Mouse (Mus musculus): Measurements from ENCODE around the gene Hoxc8. TPM values are rescaled to one million over a fixed set of nuclear protein-coding genes. Genes with fewer than 3 reads are reported as not detected.

Gene Hoxc8
- 10 to 100 TPM; 30.8 to 34.8 TPM for total RNA-seq (2021)
- long read RNA-seq, experiment 1, transcript Hoxc8-201 (2 exons, 1,868 nt) = major isoform, 23 of 25 reads
- long read RNA-seq, experiment 1, partial matches to known transcripts = 0 of 25 reads
- long read RNA-seq, experiment 1, other reads (novel, unspliced or antisense) = 0 of 25 reads
- long read RNA-seq, experiment 2, transcript Hoxc8-202 (1 exons, 2,223 nt) = minor isoform, 6 of 36 reads
- long read RNA-seq, experiment 2, transcript Hoxc8-201 (2 exons, 1,868 nt) = major isoform, 30 of 36 reads
- long read RNA-seq, experiment 2, partial matches to known transcripts = 0 of 36 reads
- long read RNA-seq, experiment 2, other reads (novel, unspliced or antisense) = 0 of 36 reads

DNA sequence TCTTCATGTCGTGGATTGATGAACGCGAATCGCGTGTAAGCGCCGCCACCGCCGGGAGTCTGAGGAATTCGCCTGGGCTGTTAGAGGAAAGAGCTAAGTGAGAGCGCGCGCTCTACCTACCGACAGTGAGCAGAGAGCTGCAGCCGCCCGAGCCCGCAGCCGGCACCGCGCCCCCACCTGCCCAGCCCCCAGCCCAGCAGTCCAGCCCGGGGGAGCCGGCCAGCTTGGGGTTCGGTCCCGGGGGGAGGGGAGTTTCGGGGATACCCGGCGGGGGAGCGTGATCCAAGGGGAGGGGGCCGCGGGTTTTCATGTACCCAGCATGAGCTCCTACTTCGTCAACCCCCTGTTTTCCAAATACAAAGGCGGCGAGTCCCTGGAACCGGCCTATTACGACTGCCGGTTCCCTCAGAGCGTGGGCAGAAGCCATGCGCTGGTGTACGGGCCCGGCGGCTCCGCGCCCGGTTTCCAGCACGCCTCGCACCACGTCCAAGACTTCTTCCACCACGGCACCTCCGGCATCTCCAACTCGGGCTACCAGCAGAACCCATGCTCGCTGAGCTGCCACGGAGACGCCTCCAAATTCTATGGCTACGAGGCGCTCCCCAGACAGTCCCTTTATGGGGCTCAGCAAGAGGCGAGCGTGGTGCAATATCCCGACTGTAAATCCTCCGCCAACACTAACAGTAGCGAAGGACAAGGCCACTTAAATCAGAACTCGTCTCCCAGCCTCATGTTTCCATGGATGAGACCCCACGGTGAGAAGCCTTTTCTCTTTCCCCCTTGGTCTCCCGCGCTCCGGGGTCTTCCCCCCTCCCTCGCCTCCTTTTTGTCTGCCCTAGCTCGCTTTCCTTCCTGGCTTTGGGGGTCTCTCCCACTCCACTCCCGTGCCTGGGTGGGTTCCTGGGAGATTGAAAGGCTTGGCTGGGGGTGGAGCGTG is at the start of gene Hoxc8:
Hoxc8 (plus strand) TSS at position 147 of the 937 bp plus-strand sequence.
- DNase-seq (ENCODE audit: low spot score in 2 of 2) = peak; percentile 56 to 57

DNA sequence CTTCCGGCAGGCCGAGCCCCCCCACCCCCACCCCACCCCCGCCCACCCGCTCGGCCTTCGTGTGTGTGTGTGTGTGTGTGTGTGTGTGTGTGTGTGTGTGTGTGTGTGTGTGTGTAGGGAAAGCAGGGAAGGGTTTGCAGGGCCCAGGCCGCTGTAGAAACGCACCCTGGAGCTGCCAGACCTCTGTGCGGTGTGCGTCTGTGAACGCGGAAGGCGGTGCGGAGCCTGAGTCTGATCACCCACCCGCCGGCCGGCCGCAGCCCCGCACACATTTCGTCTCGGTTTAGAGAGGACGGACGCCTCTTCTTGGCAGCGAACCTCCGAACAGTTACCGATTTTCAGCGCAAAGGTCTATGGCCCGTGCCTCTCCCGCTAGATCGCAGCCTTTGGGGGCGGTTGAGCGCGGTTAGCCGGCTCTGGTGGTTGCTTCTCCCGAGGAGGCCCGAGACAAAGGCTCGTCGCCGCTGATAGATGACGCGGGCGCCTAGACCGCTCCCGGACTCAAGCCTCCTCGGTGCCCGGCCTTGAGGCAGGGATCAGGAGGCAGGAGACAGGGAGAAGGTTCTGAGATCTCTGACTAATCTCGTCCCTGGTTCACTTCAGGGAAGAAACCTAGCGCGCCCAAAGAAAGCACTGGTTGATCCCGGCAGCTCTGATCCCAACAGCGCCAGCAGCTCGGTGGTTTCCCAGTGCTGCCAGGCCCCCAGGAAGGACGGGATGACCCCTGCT is 47.5 kb upstream of the Hoxc8 start:
- no peak for DNase-seq (ENCODE audit: low spot score in 2 of 2)

DNA sequence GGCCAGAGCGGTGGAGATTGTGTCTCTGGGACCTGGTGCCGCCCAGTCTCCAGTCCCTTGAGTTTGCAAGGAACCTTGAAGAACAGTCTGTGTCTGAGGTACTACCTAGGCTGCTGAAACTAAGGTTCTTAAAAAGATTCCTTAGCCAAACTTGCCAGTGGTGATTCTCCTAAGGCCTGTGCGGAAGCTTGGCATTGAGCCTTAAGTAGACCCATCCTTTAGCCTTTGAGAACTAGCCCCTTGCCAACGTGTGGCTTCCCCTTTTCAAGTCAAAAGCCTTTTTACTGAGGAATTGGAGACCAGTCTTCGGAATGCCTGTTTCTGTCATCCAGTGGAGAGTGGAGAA is 47.0 kb upstream of the Hoxc8 start:
- no peak for DNase-seq (ENCODE audit: low spot score in 2 of 2)

DNA sequence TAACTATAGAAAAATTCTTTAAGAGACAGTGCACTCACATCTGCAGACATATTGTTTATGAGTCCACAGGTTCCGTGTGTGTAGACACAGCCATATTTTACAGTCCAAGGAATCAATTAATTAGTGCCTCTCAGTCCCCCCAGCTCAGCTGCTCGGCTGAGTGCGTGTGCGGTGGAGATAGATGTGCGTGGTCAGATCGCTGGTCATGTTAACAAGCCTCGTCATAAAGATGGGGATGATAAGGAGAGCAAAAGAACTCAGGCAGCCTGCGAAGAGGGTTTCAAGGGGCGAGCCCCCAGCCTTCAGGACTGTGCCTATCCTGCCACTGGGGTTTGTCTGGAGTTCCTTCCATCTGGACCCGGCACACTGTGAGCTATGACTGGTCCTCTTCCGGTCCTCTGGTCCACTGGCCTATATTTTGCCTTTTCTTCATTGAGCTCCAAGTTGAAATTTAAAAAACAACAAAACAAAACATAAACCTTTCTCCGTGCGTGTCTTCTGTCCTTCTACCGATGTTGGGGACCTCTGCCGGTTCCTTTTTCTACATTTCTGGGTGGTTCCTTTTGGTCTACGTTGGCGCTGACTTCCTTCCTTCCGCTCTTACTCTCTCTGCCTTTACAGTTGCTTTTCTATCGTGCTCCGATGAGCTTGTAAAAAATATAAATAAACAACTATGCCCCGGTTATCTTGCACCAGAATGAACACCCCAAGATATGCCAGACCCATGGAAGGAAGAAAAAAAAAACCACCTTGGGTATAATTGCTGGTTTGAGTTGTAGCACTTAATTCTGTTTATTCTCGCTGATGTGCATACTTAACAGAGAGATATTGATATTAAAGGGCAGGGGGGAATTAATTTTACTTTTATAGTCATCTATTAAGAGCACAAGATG is 45.0 kb upstream of the Hoxc8 start:
- DNase-seq (ENCODE audit: low spot score in 2 of 2) = no peak

DNA sequence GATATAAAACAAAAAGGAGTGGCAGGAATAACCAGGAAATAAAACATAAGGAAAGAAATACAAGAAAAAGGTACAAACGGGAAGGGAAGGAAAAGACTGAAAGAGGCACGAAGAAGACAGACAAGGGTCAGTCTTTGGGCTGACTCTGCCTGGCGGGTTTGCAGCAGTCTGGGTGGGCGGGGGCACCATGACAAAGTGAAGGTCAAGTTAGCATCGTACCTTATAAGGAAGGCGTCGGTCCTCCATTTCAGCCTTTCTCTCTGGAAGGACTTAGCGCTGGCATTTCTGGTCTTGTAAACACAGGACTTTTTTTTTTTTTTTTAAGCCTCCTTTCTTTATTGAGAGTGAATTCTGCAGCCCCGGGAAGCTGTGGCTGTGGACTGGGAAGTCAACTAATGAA is 43.1 kb upstream of the Hoxc8 start:
- DNase-seq (ENCODE audit: low spot score in 2 of 2) = no peak

DNA sequence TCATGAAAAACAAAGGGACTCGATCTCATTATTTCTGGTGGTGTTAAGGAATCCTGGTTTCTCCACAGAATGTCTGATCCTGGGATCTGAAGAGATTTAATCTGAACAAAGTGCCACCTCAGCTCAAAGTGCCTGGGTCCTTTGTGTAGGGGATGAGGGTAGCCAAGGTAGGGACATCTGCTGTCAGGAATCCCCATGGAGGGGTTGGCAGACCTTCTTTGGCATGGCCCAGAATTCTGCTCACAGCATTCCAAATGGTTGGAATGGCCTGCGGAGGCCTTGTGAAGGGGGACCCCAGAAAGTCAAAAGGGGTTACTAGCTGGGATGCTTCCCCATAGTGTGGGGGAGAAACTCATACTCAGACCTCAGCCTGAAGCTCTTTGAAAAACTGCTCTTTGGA is 41.6 kb upstream of the Hoxc8 start:
- DNase-seq (ENCODE audit: low spot score in 2 of 2) = no peak

DNA sequence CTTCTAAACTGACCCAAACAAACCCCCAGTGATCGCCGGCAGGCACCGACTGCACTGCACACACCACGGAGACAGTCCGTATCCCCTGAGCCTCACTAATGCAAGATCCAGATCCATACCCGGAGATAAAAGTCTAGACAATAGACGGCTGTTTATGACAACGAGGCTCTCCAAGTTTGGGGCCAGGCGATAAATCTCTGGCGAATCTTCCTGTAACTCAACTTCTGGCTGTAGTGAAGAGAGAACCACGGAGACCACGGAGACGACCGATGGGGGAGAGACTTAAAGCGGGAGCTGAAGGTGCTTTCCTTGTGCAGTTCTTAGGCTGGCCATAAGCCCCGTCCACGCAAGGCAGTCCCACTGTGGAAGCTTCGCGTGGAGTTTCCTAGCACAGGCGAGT is 40.7 kb upstream of the Hoxc8 start:
- DNase-seq (ENCODE audit: low spot score in 2 of 2) = no peak

DNA sequence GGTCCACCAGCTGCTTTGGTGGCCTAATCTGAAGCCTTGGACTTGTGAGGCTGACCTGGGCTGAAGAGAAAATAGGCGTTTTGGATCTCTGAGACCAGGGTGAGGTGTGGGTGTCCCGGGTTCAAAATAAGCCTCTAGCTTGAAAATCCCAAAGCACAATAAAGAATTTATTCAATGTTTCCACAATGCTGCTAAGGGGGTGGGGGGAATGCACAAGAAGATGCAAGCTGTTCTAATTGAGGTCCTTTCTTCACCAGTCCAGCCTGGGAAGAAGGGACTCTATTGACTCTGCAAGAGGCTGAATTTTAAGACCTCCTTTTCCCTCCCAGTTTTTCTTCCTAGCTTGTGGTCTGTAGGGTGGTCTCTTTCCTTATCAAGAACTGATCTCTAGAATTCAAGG is 39.5 kb upstream of the Hoxc8 start:
- DNase-seq (ENCODE audit: low spot score in 2 of 2) = no peak

DNA sequence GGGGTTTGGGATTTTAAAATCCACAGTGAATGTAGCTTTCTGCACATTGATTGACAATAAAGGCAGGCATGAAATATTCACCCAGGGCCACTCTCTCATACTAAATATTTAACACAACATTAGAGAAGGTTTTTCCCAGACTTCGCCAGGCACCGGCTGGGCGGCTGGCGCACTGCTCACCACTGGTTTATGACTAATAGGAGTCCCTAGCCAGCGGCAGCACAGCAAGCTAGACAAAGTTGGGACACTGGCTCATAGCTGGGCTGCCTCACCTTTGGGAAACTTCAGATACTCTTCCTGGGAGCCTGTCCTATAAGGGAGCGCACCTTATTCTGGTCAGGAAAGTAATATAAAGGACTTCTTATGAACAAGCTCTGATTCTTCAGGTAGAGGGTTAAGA is 36.8 kb upstream of the Hoxc8 start:
- no peak for DNase-seq (ENCODE audit: low spot score in 2 of 2)

DNA sequence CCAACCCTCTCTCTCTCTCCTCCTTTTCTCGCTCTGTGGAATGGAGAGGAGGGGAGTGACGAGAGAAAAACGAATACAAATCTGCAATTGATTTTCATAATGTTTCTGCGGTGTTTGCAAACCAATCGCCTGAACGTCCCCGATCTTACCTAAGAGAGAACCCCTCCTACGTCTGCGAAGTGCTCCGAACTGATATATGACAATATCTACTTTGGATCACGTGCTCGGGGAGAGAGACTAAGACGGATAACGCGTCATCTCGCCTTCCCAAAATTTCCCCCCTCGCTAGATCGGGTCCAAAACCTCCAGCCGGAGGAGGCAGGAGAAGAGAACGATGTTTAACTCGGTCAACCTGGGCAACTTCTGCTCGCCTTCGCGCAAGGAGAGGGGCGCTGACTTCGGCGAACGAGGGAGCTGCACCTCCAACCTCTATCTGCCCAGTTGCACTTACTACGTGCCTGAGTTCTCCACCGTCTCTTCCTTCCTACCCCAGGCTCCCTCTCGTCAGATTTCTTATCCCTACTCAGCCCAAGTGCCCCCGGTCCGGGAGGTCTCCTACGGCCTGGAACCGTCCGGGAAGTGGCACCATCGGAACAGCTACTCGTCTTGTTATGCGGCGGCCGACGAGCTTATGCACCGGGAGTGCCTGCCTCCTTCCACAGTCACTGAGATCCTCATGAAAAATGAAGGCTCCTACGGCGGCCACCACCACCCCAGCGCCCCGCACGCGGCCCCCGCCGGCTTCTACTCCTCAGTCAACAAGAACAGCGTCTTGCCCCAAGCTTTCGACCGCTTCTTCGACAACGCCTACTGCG is 36.0 kb upstream of the Hoxc8 start, which contains the start of gene Hoxc11:
Hoxc11 (plus strand) TSS at position 236 of the 815 bp plus-strand sequence.
- no peak for DNase-seq (ENCODE audit: low spot score in 2 of 2)

DNA sequence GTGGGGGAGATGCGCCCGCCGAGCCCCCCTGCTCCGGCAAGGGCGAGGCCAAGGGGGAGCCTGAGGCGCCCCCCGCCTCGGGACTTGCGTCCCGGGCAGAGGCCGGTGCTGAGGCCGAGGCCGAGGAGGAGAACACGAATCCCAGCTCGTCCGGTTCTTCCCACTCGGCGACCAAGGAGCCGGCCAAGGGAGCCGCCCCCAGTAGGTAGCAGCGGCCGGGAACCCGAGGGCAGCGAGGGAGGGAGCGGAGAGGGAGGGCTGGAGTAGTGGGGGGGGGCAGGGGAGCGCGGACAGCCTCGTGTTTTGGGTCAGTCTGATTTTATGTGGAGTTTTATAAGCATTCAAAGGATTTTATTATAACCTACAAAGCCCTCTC is 35.4 kb upstream of the Hoxc8 start:
- no peak for DNase-seq (ENCODE audit: low spot score in 2 of 2)

DNA sequence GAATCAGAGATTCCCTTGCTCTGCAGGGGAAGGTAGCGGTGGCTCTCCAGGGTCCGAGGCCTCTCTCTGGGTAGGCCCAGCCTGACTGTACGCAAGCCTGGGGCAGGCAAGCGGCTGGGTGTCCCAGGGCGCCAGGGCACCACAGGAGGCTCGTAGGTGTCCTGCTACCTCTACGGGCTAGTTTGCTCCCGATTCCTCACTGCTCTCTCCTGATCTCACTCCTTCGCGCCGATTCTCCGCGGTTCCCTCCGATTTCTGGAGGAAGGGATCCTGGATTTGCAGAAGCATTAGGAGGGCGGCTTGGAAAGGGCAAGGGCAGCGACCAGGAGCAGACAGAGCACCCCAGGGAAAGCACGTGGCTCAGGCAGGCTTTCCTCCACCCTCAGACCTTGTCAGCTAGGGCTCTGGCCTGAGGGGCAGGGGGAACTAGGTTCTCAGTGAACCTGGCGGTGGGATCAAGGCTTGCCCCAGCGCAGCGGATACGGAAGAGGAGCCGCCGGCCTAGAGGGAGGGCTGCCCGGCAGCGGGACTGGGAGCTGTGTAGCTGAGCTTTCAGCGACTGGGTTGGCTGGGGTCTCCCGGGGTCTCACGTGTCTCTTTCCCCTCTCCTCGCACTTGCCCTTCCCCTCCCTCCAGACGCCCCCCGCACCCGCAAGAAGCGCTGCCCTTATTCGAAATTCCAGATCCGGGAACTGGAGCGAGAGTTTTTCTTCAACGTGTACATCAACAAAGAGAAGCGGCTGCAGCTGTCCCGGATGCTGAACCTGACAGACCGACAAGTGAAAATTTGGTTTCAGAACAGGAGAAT is 34.4 kb upstream of the Hoxc8 start:
- no peak for DNase-seq (ENCODE audit: low spot score in 2 of 2)

DNA sequence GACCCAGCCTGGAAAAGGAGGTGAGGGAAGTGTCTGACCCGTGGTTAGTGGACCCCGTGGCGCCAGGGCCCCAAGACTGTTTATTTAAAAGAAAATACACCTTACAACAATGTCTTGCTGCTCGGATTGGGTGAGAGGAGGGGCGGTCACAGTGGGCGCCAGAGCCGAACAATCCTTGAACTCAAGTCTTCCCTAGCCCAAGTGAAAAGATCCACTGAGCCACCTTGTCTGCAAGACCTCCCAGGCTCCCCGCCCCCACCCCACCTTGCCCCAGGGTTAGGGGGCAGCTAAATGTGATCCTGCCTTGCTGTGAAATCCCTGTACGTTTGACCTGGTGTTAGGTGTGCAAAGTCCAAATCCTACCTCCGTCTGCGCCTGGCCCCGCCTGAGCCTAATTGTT is 33.5 kb upstream of the Hoxc8 start:
- DNase-seq (ENCODE audit: low spot score in 2 of 2) = no peak

DNA sequence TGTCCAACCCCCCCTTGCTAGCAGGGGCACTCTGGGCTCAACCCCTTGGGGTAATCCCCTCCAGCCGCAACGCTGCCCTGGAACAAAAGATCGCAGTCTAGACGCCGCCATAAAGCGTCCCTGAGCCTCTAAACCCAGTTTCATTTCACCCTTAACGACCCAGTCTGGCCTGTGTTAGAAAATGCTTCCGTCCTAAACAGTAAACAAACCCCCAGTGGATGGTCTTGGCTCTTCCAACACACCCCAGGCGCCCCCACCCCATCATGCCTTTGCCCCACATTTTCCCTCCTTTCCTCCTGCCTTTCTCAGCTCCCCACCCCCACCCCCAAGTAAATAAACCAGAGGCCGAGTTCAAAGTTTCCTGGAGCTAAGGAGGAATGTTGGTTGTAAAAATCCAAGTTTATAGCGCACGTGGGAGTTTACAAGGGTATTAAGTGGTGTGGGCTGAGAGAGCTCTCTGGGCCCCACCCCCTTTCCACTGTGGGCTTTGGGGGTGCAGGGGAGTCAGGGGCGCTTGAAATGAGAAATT is 30.7 kb upstream of the Hoxc8 start:
- no peak for DNase-seq (ENCODE audit: low spot score in 2 of 2)

DNA sequence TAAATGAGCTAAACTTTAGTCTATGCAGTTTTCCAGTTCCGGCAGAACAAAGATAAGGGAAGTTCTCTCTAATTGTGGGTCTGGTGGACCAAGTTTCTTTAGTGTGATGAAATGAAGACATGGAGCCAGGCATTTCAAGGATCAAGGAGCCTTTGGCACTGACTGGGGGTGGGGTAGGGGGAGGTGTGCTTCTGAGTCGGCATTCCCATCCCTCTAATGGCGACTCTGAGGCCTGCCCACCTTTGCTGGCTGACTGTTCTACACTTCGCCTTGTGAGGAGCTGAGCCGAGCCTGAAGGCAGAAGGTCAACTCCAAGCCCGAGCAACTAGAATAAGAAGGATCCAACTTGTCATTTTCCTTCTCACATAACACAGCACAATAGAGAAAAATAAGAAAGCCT is 28.7 kb upstream of the Hoxc8 start:
- DNase-seq (ENCODE audit: low spot score in 2 of 2) = no peak

DNA sequence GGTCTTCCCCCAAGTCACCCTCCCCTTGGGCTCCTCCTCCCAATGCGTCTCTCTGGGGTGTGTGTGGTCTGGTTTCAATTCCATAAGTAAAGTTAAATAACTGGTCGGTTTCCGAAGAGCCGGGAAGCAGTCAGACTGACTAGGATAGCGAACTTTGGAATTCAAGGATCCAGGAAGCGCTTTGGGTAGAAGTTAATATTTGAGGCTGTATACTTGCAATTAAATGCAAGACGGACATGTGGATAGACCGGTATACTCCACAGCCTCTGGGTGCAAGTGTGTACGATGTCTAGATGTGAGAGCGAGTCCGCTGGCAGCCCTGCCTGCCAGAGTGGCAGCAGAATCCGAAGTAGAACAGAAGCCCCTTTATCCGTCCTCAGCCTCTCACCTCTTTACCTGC is 27.9 kb upstream of the Hoxc8 start:
- DNase-seq (ENCODE audit: low spot score in 2 of 2) = no peak

DNA sequence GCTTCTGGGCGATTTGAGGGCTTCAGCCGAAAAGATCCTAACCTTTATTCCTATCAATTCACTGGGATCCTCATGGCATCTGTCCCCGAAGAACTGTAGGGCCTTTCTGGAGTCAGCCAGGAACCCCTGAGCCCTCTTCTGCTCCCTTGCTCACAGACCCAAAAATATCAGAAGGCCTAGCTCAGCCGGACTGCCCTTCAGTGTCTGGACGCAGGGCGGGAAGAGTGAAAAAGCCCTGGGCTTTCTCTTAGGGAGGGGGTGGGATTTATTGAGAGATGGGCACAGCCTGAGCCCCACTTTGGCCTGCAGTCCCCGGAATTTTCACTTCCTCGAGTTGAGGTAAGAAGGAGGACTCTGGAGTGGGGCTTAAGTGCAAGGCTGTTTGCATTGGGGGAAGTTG is 27.1 kb upstream of the Hoxc8 start:
- DNase-seq (ENCODE audit: low spot score in 2 of 2) = no peak
